Mouse (Mus musculus) large intestine, adult 2 months (tissue): Measurements from ENCODE around the gene Smg6. TPM values are rescaled to one million over a fixed set of nuclear protein-coding genes. Genes with fewer than 3 reads are reported as not detected.
"Not testable (repeated sequence)": the region's sequence is repeated elsewhere in the genome, so short reads cannot be mapped to it uniquely, and the experiment has no call there.

Experiments
- DNase-seq: peaks from one replicate; pipeline ENCODE4 v3.0.0-alpha.2; 2012; ENCODE audit warnings: low read depth, low spot score
- WGBS: fragments of 180-500 bp; shearing (Covaris S2); methylation state at CpG from one replicate; pipeline ENCODE4 v1.1.7; 2018; 5-methylcytosine and 5-hydroxymethylcytosine counted together
- polyA plus RNA-seq: library from polyadenylated mRNA; depleted of rRNA; stranded (reverse); fragments of >200 nt; gene quantifications from 2 replicates; pipeline ENCODE4 v1.2.3, GENCODE M21; 2012

Gene Smg6
- polyA plus RNA-seq, 1 experiment = 13.5 TPM

DNA sequence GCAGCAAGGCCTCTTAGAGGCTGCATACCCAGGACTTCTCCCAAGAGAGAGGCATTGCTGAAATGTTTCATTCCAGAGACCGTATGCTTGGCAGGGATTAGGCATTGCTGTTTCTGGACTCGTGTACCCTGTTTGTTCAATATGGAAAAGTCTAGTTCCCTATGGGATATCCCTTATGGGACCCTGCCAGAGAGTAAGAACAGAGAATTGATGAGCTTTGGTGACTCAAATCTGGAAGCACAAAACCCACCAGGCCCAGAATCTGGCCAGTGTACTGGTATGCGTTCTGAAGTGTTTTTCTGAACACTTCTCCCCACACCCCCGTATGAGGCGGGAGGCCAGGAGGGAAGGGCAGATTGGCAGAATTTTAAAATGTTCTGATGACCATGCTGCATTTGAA, 64.9 kb downstream of the Smg6 start:
- DNase-seq = no peak
- 68% methylated on average over 5 of the region's 5 CpGs for WGBS

DNA sequence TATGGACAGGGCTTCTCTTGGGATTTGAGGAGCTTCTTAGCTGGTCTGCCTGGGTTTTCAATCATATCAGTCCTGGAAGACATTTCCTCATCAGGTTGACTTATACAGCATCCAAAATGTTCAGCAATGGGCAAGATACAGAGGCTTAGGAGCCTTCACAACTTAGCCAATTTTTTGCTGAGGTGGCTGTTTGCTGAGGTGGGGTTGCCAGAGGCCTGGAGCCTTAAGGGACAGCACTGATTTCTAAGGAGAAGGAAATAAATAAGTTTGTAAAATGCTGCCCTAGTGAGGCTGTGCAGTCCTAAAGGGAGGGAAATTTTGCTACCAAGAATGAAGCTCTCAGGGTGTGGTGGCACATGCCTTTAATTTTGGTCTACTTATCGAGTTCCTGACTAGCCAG, 65.7 kb downstream of the Smg6 start:
- no peak for DNase-seq
- 84% methylated on average over 1 of the region's 1 CpGs for WGBS

DNA sequence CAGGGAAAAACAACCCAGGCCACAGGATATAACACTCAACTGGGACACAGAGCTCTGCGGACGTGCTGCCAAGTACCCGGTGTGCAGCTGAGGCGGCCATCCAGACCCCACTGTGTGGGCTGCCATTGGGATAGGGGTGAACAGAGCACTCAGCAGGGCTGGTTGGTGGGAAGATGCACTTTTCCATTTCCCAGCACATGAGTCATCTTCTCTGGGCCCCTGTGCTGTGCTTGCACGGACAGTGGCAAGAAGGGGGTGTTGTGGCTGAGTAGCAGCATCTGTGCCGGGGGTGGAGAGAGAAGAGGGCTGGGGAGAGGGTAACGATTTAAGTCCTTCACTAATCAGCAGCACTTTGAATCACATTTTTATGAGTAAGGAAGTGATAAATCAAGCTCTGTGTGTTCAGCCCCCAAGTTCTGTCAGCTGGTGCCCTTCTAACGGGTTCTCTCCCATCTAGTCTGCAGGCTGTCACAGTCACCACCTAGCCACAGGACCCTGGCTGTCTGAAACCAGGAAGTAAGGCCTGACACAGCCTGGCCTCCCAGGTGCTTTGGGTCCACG, 66.9 kb downstream of the Smg6 start:
- WGBS = 58% methylated on average over 9 of the region's 9 CpGs
- DNase-seq = no peak

DNA sequence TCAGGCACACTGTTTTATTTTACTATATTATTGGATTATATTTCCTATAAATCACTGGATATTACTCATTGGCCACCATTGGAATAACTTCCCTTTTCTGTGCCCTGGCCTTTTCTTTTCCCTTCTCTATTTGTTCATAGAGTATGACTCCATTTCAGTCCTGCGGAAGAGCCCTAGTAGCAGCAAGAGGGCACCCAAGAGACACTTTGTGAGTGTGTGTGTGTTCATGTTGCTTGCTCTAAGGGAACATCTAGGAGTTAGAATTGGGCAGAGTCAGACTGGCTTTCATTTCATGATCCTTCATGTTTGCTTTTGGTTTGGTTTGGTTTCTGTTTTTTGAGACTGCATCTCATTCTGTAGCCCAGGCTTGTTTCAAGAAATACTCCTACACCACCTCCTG, 68.5 kb downstream of the Smg6 start:
- DNase-seq = no peak
- 69% methylated on average over 1 of the region's 1 CpGs for WGBS

DNA sequence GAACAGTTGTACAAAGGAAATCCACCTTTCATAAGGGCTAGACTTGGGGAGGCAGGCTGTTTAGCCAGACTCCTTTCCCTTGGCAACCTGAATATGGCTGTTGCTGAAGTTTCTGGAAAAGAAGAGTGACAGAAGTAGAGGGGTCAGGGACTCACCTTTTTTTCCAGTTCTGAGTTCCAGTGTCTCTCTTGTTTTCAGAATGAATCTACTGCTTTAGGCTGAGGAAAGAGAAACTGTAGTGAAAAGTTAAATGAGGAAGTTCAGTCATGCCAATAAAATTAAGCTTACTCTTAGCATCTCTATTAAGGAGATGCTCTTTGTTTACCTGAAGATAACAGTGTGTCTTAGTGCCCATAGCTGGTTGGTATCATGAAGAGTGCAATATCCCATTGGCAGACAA, 69.2 kb downstream of the Smg6 start:
- no peak for DNase-seq

DNA sequence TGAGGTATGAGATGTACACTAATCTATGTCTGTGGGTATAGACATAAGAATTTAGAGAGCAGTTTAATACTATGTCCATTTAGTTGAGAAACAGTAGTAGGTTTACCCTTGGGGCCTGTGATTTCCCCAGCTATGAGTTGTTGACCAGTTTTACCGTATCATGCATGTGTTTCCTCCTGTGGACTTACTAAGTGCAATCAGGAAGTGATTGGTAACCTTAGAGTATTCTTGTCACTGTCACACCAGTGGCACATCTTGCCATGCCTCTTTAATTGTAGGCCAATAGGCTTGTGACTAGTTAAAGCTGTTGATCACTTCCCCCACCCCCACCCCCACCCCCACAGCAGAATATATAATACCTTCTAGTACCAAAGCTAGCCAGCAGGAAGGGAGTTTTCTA, 70.9 kb downstream of the Smg6 start:
- WGBS = 84% methylated on average over 1 of the region's 1 CpGs
- DNase-seq = no peak

DNA sequence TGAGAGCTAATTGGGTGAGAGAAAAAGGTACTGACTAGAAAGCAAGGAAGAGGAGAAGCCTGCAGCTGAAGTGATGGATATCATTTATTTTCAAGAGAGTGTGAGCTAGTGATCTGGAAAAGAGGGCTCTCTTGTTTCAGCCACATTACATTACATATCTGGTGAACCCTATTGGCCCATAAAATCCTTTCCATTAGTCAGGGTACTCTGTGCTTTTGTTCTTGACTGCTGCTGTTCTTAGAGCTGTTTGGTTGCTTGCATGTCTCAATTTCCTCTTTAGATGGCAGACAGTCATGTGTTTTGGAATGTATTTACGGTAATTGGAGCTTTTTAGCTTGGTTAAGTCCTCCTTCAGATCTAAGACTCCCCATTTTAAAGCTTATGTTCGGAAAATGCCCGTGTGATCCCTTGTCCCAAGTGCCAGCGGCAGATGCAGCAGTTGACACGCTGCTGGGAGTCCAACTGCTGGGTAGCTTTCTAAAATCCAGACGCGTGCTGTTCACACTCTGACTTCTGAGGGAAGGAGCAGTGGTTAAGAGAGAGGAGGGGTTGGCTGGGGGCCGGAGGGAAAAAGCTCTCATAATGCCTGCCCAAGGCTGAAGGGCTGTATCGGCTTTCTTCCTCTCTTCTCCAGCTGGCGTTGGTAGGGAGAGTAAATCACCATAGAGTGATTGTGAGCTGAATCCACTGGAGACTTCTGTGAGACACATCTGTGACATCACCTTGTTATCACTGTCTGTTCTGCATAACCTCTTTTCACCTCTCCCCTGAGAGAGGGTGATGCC, 75.4 kb downstream of the Smg6 start:
- WGBS = 67% methylated on average over 10 of the region's 10 CpGs
- no peak for DNase-seq

DNA sequence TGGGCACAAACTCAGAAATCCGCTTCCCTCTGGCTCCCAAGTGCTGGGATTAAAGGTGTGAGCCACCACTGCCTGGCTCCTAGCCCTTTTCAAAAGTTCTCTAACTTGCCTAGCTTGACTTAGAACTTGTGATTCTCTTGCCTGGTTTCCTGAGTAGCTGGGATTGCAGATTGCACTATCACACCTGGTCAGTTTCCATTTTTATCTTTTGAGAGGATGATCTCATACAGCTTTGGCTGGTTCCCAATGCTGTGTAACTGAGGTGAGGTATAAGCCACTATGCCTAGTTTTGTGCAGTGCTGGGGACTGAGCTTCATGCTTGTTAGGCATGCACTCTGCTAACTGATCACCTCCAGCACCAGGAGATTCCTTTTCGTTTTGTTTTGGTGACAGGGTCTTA, 82.6 kb downstream of the Smg6 start:
- no peak for DNase-seq
- WGBS = 78% methylated on average over 2 of the region's 2 CpGs

DNA sequence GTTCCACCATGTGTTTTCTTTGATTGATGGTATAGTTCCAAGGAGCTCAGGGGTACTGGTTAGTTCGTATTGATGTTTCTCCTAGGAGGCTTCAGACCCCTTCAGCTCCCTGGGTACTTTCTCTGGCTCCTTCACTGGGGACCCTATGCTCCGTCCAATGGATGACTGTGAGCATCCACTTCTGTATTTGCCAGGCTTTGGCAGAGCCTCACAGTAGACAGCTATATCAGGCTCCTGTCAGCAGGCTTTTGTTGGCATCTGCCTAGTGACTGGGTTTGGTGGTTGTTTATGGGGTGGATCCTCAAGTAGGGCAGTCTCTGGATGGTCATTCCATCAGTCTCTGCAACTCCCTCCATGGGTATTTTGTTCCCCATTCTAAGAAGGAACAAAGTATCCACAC, 83.9 kb downstream of the Smg6 start:
- WGBS = 98% methylated on average over 2 of the region's 2 CpGs
- not testable (repeated sequence) for DNase-seq

DNA sequence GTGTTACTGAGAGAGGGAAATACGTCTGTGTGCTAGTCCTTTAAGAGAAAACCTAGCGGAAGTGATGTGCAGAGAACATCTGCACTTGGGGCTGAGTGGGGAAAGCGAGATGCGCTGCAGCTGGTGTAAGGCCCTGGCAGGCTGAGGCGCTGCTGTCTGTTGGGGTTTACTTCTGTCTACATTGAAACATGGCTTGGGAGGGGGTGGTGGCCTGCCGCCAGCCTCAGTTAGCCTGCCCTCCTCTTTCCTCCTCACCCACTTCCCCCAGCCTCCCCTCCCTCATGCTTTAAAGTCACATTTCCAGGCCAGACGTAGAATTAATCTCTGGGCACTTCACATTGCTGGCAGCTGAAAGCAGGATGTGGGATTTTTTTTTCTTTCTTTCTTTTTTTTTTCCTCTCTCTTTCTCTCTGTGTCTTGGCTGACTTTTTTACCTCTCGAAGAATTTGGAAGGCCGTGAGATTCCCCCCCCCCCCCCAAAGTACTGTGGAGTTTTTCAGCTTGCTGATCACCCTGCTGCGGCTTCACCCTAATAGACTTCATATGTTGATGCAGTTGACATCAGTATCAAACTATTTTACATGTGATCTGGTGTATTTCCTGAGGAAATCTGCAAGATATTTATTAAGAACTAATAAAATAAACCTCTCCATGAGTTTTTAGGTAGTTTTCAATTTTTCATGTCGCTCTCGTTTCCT, 87.5 kb downstream of the Smg6 start:
- DNase-seq = no peak
- whole genome bisulfite sequencing = 59% methylated on average over 12 of the region's 12 CpGs

DNA sequence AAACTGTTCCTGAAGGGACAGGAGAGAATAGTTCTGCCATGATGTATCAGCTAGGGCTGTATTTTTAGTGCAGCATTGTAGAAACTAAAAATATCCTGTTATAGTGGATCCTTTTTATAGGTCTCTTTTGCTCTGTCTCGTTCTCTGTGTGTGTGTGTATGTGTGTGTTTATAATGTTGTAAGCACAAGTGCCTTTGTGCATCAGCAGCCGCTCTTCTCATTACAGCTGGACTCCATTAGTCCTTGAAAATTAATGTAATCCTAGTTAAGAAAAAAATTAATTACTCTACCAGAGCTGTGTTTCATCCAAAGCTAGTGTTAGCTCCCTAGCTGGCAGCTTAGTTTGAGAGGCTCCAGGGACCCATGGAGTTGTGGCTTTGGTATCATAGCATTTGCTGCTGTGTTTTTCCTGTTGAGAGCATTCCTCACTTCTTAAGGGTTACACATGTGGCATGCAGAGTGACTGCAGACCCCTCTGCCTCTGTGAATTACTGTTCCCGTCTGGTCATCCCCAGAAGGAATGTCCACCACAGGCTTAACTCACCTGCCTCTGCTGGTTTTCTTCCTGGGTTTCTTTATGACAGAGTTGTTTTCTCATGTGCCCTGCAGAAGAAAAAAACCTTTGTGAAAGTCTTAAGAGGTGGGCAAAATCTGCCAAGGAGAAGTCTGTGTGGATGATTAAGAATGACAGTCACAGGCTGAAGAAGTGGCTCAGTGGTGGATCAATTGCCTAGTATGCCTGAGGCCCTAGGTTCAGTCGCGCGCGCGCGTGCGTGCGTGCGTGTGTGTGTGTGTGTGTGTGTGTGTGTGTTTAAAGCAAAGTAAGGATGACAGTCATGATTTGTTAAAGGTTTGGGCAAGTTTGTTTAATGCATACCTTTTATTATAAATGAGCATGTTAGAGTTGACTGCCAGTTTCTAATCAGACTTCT, 88.4 kb downstream of the Smg6 start:
- DNase-seq = no peak
- 85% methylated on average over 12 of the region's 12 CpGs for WGBS

DNA sequence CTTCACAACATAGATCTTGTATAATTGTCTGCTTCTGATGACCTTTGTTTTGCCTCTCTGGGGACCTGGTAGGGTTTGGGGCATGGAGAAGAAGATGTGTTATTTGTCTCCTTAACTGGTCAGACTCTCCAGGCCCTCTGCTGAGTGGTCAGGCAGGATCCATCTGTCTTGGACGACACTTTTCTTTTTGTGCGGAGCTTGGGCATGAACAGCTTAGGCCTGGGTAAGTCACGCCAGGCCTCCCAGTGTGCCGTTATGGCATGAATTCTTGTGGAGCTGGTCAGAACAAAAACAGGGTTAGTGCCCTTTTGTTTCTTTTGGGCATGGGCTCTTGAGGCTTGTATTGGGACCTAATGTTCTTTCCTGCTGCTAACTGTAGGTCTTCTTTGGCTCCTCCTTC, 89.2 kb downstream of the Smg6 start:
- no peak for DNase-seq
- WGBS = 86% methylated on average over 4 of the region's 4 CpGs

DNA sequence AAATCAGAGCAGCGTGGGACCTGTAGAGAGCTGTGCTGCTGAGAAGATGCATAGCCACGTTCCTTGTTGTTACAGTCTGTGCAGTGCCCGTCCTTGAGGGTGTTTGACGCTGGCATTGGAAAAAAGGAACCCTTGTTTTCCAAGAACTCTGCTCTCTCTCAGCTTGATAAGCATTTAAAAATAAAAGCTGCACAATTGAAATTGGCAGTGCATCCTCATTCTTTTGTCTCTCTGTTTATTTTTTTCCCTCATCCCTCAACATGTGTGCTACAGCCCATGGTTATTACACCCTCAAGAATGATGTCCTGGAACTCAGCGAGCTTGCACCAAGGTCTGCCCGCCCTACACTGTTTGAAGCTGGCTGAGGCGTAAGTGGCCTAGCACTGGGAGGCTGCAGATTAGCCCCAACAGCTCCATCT, 89.8 kb downstream of the Smg6 start:
- no peak for DNase-seq
- WGBS = 61% methylated on average over 7 of the region's 7 CpGs

DNA sequence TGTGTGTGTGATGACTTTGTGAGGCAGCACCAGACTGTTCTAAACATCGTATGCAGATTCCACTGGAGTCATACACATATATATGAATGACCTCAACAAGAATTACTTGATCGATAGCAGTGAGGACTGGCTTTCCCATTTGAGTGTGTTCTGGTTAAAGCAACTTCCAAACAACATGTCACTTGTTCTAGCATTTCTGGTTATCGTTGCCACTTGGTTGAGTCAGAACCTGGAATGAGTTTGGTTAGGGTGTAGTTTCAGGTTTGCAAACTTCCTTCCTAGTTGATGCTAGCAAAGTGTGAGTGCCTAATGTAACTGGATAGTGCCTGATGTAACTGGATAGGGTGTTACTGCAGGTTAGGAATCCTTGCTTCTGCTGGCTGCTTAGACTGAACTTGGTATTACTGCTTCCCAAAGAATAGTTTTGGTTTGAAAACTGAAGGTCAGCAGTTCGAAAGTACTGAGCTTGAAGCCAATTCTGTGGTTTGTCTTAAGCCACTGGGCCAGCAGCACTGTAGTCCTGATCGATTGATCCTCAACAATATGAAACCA, 90.8 kb downstream of the Smg6 start:
- no peak for DNase-seq
- 75% methylated on average over 5 of the region's 5 CpGs for WGBS

DNA sequence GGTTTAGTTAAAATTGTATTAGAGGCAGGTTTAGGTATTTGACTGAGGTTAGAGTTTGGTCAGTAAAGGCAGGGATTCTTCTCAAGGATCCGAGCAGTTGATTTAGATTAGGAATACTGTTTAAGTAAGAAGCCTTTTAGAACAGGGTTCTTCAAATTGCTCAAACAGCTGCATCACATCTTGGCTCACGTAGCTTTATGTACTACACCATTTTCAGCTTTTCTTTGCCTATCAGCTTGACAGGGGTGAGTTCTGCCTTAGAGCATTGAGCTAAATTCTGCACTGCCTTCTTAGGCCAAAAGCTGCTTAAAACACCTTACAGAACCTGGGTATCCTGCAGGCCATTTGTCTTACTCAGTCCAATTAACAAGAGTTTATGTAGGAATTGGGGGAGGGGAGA, 92.2 kb downstream of the Smg6 start:
- 77% methylated on average over 2 of the region's 2 CpGs for WGBS
- no peak for DNase-seq

DNA sequence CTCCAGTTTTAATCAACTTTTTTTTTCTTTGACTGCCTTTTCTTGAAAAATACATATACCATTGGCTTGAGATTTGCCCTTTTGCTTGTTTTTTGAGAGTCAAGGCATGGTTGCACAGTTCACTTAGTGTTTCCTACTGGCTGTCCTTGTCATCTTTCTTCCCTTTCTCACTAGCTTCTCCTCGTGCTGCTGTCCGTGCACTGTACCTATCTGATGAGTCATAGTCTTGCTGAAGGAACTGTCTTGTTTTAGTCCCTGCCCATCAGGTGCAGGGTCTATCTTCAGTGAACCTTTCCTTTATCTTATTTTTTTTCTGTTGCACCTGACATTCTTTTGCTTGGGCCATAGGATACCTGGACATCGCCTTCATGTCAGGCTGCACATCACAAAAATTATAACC, 101.4 kb downstream of the Smg6 start:
- DNase-seq = no peak
- 56% methylated on average over 3 of the region's 3 CpGs for WGBS

DNA sequence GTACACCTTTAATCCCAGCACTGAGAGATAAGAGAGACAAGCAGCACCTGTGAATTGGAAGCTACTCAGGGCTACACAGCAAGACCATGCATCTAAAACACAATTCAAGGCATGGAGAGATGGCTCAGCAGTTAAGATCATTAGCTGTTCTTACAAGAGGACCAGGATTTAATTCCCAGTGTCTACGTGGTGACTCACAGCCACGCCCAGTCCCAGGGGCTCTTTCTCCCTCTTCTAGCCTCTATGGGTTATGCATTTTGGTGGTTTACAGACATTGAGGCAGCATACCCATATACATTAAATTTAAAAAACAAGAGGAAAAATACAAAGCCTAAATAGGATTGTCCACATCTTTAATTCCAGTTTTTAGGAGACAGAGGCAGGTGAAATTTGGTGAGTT, 102.0 kb downstream of the Smg6 start:
- DNase-seq = no peak
- 56% methylated on average over 2 of the region's 2 CpGs for WGBS

DNA sequence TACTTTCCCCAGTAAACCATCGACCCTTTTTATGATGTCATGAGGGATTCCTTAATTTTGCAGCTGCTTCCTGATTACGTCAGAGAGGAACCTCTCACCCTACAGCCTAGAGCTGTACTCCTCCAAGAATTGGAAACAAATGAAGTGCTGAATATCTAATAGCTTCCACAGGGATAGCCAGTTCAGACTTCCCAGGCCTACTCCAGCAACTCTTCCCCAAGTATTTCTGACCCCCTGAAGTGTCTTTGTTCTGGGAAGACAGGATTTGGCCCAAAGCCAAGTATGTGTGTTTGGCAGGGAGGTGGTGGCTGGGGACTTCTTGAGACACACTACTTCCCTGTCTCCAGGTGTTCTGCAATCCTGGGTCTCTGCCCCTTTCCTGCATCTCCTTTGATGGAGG, 105.6 kb downstream of the Smg6 start:
- DNase-seq = no peak
- 29% methylated on average over 2 of the region's 2 CpGs for WGBS

DNA sequence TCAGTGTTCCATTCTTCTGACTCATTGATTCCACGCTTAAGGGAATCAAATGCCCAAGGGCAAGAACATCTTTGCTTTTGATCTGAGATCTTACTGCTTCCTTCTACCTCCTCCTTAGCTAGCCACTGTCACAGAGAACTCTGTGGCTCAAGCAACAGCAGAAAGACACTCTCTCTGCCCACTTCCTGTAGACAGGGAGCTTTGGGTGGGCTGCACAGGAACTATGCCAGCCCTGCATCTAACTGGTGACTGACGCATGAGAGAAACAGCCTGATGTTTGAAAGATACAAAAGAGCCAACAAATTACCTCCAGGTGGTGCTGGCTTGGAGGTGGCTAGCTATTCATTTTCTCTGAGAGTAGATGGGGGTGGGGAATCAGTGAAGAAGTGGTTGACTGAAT, 107.3 kb downstream of the Smg6 start:
- 83% methylated on average over 2 of the region's 2 CpGs for WGBS
- DNase-seq = no peak

DNA sequence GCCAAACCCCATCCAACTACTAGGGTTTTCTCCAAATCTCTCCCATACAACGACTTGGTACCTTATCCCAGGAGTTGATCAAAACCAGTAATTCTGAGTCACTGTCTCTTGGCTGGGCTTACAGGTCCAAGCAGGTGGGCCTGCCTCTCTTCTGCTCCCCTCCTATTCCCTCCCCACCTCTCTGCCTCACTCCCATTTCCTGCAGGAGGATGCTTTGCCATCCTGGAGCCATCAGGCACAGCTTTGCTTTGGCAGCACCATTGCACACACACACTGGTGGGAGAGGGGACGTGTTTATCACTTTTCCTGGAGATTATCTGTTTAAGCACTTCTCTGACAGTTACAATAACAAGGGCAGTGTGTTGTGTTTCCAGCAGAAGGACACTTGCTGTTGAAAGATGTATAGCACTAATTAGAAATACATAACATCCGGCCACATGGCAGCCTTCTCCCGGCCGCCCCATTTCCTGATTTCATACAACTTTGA, 108.0 kb downstream of the Smg6 start:
- WGBS = 76% methylated on average over 5 of the region's 5 CpGs
- DNase-seq = no peak
